Mouse (Mus musculus): Measurements from ENCODE around the gene Rfx1.
A peak's percentile ranks its signal among the peaks of the same experiment; 100 is the strongest.

Rfx1 gene

DNA sequence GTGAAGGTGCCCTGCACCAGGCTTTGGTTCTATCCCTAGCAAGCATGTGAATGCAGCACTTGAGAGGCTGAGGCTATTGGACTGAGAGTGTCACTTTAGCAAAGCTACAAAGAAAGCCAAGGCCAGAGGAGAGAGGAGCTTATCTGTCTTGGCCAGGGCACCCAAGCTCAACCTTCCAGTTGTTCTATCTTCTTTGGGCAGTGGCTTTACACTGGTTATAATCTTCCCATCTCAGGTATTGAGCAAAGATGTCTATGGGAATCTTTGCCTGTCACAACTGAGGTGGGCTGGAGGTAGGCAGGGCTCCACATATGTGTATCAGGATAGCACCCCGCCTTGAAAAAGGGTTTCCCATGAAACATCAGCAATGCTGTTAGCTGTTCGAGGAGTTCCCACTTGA lies 6.4 kb upstream of the Rfx1 start:
- no peak for DNase-seq (ENCODE audit: extremely low spot score)

DNA sequence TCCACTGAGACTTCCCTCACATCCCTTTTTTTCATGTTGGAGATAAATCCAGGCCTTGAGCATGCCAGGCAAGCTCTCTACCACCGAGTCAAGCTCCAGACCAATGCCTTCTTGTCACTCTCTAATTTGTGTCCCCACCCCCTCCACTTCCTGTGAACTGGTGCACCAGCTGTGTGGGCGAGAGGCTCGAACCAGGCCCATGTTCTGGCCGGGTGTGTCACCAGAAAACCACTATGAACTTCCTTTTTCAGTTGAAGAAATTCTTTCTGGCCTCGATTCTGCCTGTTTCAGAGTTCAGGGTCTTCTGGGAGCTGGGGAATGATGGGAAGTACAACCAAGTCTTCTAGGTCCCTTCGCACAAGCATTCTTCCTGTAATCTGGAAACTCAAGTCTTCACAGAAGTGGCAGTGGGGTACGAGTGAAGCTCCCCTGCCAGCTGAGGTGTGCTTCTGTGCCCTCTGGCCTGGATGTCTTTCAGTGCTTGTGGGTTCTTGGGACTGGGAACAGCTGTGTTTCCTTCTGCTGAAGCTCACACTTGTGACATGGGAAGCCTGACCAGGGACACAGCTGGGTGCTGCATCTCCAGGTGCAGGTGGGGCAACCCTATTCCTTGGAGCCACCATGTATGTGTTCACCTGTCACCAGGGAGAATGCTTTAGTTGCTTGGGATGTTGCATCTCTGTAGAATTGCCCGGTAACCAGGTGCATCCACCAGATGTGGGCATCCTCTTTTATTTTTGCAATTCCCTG lies 2.6 kb upstream of the Rfx1 start:
- no peak for DNase-seq (ENCODE audit: extremely low spot score)

DNA sequence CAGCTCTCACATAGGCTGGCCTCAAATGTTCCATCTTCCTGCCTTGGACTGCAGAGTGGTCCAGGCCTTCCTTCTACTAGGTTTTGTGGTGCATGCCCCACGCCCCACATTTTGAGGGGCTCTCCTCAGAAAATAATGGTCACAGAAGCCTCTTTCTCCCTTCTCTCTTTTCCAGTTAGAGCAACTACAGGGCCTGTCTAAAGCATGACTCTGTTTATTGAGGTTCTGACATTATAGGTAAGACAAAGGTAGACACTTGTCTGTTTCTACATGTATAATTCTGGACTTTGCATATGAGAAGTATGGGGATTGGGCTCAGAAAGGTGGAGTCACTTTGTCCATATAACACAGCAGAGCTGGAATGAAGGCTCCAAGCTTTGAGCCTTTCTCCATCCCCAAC lies 1.6 kb upstream of the Rfx1 start, which contains the start of gene Gm10643:
Gene Gm10643, minus strand, starts transcription at position 101 of the 400 bp plus-strand sequence.
- DNase-seq (ENCODE audit: extremely low spot score): no peak

DNA sequence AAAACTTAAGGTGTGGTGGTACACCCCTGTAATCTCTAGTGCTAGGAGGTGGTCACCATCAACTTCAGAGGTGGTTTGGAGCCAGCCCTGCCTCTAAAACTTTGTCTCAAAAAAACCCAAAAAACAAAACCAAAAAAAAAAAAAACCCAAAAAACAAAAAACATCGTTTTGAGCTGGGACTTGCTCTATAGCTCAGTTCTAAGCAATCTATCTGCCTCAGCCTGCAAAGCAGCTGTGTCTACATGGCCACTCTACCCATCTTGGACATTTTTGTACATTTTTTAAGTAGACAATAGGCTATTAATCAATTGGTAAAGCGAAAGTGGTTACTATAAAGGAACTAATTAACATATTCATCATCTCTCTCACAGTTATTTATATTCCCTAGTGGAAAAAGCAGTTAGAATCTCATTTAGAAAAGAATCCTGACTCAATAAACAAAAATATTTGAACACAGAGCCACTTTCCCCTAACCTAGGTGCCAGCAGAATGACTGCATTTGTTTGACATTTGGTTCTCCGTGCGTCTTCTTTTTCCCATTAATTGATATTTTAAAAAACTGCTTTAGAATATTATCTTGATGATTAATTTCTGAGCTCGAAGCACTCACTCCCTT lies 1.1 kb upstream of the Rfx1 start:
- no peak for DNase-seq (ENCODE audit: extremely low spot score)

DNA sequence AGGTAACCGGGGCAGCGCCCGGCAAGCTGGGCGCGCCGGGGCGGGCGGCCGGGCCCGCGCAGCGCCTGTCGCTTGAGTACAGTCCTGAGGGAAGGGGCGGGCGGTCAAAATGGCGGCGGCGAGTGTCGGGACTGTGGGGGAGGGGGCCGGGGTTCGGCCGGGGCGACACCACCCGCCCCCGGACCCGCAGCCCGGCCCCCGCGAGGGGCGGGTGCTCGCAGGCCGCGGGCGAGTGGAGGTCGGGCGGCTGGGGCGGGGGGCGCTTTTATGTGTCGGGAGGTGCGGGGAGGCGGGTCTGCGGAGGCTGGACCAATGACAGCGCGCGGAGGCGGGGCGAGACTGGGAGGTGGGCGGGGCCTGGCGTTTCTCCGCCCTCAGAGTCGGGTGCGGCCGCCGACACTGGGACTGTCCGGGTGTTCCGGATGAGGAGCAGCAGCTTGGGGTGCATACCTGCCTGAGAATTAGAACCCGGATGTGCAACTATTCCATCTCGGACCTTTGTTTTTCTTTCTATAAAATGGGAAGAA lies 476 bp downstream of the Rfx1 start:
- peak; percentile 96 for DNase-seq (ENCODE audit: extremely low spot score)

DNA sequence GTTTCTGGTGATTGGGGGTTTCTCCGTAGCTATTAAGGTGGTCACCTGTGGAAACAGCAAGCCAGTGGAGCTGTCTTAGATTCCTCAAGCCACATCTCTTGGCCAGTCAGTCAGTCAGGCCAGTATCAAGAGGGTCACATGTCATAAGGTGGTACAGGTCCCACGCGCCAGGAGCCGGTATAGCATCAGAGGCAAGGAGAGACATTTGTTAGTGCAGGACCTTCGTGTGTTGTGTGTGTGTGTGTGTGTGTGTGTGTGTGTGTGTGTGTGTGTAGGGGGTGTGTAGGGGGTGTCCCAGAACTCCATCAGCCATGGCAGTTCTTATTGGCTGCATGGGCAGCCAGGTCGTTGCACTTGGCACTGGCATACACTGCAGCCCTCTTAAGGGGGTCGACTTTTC lies 1.3 kb downstream of the Rfx1 start:
- no peak for DNase-seq (ENCODE audit: extremely low spot score)

DNA sequence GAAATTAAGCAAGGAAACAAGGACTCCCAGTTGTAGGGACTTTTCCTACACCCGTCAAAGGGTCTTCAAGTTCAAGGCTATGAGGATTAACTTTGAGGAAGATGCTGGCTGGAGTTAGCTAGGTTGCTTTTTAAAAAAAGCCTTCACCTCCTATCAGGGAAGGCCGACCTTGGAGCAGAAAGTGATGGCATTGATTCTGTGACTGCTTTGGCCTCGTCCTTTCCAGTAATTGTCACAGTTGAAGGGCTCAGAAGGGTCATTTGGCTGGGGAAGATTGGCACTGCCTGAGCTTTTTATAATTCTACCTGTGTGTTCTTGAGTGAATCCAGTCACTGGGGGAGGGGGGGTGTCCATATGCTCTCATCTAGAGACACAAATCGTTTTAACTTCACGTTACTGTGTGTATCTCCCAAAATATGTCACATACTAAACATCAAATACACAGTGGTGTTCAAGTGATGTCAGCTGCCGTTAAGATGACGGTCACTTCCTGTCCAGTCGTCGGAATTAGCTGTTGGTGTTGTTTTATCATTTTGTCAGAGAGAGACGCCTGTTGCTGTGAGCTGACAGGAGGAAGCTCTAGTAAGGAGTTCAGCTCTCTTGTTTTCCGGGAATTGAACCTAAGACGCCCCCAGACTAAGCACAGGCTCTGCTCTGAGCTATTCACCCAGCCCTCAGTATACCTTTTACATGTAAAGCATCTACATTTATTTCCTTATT lies 1.8 kb downstream of the Rfx1 start:
- no peak for DNase-seq (ENCODE audit: extremely low spot score)

DNA sequence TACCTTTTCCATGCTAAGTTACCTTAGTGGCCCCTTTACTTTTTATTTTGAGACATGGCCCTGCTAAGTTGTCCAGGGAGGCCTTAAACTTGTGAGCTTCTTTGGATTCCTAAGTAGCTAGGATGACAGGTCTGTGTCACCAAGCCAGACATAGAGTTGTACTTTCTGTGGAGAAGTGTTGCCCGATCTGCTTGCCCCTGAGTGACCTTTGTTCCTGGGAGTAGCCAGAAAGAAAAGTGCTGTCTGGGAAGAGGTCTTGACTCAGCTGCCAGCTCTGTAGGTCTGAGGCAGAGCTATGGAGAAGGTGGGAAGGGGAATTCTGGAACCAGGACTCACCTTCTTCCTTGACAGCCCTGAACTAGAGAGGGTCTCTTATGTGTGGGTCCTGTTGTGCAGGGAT lies 2.5 kb downstream of the Rfx1 start:
- DNase-seq (ENCODE audit: extremely low spot score): no peak

DNA sequence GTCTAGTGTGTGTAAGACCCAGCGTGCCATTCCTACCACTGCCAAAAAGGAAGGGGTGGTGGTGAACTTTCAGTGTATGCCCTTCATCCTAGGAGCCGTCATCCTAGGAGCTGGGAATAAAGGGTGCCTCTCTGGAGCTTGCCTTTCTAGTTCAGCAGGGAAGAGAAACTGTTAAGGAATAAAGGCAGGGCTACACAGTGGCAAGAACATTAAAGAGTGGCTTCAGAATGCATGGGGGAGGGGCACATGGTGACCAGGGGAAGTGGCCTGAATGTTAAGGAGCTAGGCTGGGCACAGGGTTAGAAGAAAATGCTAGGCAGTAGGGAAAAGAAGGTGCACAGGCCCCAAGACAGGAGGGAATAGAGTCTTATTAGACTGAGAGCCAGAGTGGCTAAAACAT lies 3.1 kb downstream of the Rfx1 start:
- DNase-seq (ENCODE audit: extremely low spot score): no peak

DNA sequence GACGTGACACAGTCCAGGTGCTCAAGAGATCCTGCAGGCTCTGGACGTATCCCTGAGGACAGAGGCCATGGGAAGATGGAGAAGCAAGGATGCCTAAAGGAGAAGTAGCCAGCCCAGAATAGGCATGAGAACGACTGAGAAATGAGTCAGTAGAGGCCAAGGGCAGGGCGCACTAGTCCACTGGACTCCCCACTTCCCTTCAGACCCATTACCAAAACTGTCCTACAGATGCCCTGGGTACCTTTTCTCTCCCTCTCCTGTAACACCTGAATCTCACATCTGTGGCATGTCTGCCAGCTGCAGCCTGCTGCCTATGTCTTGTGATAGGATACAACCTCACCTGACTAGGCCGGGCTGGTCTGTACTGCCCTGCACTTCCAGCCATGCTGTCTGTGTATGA lies 3.6 kb downstream of the Rfx1 start:
- no peak for DNase-seq (ENCODE audit: extremely low spot score)

DNA sequence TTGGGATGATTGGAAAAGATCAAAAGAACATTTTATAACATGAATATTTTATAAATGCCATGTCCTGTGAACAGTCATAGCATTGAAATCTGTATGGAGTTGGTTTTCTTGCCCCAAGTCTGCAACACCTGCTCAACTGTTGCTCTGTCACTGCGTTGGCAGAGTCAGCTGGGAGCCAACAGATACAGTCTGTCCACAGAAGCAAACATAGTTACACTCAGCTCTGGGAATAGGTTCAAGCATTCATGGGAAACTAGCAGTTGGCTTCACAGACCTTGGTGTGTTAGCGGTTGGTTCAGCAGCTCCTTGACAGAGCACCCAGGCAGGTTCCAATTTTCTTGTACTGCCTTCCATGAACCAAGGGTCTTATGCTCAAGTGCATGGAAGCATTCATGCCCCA lies 4.0 kb downstream of the Rfx1 start:
- DNase-seq (ENCODE audit: extremely low spot score): no peak

DNA sequence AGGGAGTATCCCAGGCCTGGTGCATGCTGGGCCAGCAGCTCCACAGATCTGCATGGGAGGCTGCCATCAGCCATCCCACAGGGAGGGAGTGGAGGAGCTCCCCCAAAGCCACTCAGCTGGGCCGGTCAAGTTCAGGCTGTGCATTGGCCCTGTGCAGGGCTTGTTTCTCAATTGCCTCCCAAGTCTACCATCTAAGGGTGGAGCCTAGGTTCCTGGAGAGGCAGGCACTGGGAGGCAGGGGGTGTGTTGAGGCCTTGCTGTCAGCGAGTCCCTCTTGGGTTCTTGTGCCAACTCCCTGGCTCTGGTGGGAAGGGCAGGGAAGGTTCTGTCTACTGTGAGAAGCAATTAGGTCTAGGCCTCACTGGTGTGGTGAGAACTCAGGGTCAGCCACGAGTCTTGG lies 5.3 kb downstream of the Rfx1 start:
- no peak for DNase-seq (ENCODE audit: extremely low spot score)

DNA sequence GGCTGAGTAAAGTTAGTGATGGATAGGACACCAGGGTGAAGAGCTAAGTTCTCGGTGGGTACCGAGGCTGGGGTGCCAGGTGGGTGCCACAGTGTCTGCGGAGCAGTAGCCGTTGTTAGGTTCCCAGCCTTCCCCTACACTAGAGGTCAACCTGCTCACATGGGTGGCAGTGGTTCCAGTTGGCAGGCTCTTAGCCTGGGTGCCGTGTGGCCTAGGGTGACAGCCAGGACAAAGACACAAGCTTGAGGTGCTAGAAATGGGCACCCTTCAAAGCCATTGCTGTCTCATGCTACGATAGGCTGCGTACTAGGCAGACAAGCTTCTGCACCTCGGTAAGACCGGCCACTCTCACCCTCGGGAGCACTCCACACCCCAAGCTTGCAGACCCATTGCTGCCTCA lies 5.7 kb downstream of the Rfx1 start:
- DNase-seq (ENCODE audit: extremely low spot score): no peak

DNA sequence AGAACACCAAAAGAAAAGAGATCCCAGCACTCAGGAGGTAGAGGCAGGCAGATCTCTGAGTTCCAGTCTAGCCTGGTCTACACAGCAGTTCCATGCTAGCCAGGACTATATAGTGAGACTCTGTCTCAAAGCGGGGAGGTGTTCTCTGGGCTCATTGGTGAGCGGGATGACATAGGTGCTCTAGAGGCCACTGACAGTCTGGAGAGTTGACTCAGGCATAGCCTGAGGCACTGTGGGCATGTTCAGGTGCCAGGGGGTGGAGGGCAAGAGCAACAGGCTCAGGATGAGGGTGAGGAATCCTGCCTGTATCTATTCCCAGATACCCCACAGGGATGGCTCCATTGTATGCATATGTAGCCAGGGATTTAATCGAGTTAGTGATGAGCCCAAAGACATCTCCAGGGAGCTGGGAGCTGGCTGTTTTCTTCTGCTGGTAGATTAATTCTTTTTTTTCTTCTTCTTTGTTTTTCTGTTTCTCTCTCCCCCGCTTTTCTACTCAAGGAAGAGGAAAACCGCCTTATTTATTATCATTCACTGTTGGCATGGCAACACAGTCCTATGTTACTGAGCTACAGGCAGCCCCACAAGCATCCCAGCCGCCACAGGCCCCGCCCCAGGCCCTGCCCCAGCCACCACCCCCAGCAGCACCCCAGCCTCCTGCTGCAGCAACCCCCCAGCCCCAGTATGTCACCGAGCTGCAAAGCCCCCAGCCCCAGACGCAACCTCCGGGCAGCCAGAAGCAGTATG lies 6.8 kb downstream of the Rfx1 start:
- no peak for DNase-seq (ENCODE audit: extremely low spot score)

DNA sequence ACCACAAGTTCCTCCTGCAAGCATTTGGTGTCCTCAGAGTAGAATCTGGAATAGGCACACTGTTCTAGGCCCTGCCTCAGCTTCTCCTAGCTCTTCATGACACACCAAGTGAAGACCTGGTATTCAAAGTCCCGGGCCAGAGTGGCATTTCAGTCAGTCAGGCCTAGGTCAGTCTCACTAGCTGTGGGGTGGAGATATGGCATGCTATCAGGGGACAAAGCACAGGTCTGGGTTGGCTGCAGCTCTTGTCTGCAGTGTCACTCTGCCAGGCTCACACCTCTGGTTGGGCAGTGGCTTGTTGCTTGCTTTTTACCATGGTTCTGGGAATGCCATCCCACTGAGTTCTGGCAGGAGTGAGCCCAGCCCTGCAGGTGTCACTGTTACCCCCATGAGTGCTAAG lies 9.8 kb downstream of the Rfx1 start:
- DNase-seq (ENCODE audit: extremely low spot score): no peak

DNA sequence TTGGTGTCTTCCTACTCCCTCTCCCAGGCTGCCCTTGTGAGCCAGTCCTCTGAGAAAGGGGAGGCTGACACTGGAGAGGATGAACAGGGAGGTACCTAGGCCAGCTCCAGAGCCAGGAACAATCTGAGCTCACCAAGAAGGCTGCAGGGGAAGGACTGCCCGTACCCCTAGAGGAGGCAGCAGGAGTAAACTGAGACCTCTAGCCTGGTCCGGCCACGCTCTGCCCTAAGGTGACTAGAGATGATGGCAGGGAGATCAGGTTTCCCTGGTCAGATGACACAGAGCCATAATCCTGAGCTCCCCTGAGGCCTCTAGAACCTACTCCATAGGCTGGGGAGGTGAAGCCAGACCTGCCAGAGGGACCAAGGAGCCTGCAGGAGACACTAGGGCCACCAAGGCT lies 10.2 kb downstream of the Rfx1 start:
- DNase-seq (ENCODE audit: extremely low spot score): no peak

DNA sequence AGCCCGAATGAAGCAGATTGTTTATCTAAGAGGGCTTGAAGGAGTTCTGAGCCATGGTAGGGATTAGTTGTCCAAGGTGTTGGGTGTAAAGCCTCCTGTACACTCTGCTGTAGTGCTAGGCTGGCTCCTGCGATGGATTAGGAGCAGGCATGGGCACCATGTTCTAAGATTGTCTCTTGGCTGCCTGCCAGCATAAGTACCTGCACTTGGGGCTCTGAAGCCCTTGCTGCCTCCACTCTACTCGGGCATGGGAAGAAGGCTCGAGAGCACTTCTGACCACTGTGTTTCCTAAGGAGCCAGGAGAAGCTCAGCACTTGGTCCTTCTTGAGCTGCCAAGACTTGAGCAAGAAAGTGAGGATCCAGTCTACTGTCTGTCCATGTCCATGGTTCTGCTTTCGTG lies 12.6 kb downstream of the Rfx1 start:
- no peak for DNase-seq (ENCODE audit: extremely low spot score)

DNA sequence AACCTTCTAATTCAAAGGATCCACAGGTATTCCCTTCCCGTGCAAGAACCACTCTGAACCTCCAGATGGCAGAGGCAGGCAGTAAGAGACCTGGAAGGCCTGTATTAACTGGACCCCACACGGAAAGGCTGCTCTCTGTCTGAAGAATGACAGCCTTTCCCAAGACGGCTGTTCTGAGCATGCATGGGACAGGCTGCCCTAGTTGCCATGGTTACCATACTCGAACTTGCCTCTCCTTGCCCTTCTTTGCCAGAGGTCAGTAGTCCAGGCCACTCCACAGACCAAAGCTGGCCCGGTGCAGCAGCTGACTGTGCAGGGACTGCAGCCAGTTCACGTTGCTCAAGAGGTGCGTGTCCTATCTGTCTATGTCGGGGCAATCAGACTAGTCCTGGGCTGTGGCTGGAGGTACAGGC lies 17.2 kb downstream of the Rfx1 start:
- DNase-seq (ENCODE audit: extremely low spot score): peak; percentile 73

DNA sequence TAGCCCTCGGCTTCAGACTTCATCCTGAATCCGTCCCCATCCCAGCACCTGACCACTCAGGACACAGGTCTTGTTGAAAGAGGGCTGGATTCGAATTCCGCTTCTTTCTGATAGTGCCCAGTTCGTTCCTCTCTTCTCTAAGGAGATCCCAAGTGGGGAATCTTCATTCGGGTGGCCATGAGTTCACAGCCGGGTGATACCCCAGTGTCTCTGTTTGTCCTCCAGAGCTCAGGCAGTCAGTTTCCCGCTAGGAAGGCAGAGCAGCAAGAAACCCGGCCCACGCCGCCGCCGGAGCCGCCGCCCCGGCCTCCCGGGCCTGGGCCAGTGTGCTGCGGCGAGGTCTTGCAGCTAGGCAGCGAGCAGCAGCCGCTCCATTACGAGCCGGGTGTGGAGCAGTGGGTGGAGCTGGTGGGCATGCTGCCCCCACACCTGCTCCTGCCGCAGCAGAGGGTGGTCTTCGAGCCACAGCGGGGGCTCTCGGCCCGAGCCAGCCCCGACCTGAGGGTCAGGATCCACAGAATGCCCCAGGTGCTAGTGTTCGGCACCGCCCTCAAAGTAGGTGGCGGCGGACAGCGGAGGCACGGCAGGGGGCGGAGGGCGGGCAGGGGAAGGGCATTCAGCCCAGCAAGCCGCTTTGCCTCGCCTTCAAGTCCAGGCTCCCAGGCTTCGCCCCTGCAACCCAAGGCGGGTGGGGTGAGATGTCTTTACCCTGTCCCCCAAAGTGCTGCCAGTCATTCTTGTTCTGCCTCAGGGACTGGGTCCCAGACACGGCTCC lies 17.9 kb downstream of the Rfx1 start:
- no peak for DNase-seq (ENCODE audit: extremely low spot score)

DNA sequence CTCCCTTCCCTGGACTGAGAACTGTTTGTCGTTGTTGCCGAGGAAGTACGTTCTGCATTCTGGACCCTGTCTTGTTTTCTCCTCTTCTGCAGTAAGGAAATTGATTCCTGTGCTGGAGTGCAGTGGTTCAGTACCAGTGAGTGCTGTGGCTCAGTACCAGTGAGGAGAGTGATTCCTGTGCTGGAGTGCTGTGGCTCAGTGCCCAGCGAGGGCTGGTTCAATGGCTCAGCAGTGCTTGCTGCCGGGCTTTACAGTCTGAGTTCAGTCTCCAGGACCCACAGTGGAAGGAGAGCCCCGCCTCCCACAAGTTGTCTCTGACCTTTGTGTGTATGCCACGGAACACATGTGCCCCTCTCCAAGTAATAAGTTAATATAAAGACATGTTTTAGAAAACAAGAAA lies 20.5 kb downstream of the Rfx1 start:
- DNase-seq (ENCODE audit: extremely low spot score): no peak

DNA sequence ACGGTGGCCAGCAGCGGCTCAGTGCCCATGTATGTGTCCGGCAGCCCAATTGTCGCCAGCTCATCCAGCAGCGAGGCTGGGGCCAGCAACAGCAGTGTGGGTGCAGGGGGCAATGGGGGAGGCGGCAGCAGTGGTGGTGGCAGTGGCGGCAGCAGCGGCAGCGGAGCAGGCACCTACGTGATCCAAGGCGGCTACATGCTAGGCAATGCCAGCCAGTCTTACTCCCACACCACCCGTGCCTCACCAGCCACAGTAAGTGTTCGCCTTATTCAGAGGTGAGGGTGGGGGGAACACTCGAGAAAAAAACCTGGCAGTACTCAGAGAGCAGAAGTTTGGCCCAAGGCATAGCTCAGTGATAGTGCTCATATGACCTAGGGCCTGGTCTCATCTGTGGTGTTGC lies 21.2 kb downstream of the Rfx1 start:
- DNase-seq (ENCODE audit: extremely low spot score): no peak

All from embryo, embryonic 9.5 days (tissue).